Mouse (Mus musculus) thymus, adult 2 months (tissue): ENCODE measurements around the gene Psmg1. TPM values are rescaled to one million over a fixed set of nuclear protein-coding genes. Genes with fewer than 3 reads are reported as not detected.

Source experiments
- DNase-seq: peaks from one replicate; pipeline ENCODE4 v3.0.0; 2021
- H3K27ac ChIP-seq: fragments of 200-500 bp; 2 replicates; pipeline ENCODE4 v1.5.1; 2012; ENCODE audit warnings: low read length, control low read depth; ENCODE audit not compliant: control insufficient read depth, insufficient read depth
- H3K27me3 ChIP-seq: fragments of 200-500 bp; 2 replicates; pipeline ENCODE4 v1.6.1; 2012; ENCODE audit warnings: mild to moderate bottlenecking, low read length, moderate library complexity, mixed read lengths; ENCODE audit not compliant: control insufficient read depth, insufficient read depth
- H3K36me3 ChIP-seq: fragments of 200-500 bp; 2 replicates; pipeline ENCODE4 v1.6.1; 2012; ENCODE audit warnings: mild to moderate bottlenecking, low read length, moderate library complexity; ENCODE audit not compliant: control insufficient read depth, insufficient read depth
- H3K4me1 ChIP-seq: fragments of 200-500 bp; replicated peaks from 2 replicates; pipeline ENCODE4 v1.6.1; 2012; ENCODE audit warnings: low read length; ENCODE audit not compliant: control insufficient read depth, insufficient read depth
- H3K4me3 ChIP-seq: fragments of 200-500 bp; 2 replicates; pipeline ENCODE4 v1.5.1; 2012; ENCODE audit warnings: mild to moderate bottlenecking, low read length, control low read depth, moderate library complexity; ENCODE audit not compliant: control insufficient read depth, insufficient read depth
- CTCF ChIP-seq: fragments of 200-500 bp; IDR thresholded peaks from 2 replicates; pipeline ENCODE4 v1.5.1; 2012; ENCODE audit warnings: mild to moderate bottlenecking, control low read depth, low read length, moderate library complexity, borderline replicate concordance; ENCODE audit not compliant: control insufficient read depth, poor library complexity, insufficient read depth; ENCODE audit errors: extremely low read depth
- POLR2A ChIP-seq: fragments of 200-500 bp; IDR thresholded peaks from 2 replicates; pipeline ENCODE4 v1.6.1; 2012; ENCODE audit warnings: mild to moderate bottlenecking, low read length, control low read depth, moderate library complexity; ENCODE audit not compliant: control insufficient read depth, poor library complexity, insufficient read depth; ENCODE audit errors: extremely low read depth
- WGBS: fragments of 180-500 bp; shearing (Covaris S2); methylation state at CpG from one replicate; pipeline ENCODE4 v1.1.7; 2018; 5-methylcytosine and 5-hydroxymethylcytosine counted together
- polyA plus RNA-seq: library from polyadenylated mRNA; depleted of rRNA; stranded (reverse); fragments of >200 nt; gene quantifications from 2 replicates; pipeline ENCODE4 v1.2.3, GENCODE M21; 2012

Gene Psmg1
- polyA plus RNA-seq, 1 experiment = 35.9 TPM

DNA sequence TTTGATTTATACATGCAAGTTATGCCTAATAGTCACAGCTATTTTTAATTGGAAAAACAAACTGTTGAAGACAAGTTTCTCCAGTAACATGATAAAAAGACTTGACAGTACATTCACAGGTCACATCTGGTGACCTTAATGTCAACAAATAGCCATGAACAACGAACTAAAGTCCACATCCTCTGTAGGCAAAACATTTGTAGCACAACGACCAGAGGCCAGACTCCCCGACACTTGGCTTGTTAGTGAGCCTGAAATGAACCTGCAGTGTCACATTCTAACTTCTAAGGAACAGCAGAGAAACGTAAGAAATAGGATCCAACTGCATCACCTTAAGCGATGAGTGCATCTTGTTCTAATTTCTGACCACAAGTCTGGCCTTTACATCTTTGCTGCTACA, 1.8 kb upstream of the Psmg1 start:
- Histone ChIP-seq H3K27ac (no peak overlapping the region), H3K4me1 (peaks cover 8% of the 10 kb centered on the region), H3K36me3 (no peaks in the 10 kb centered on the region), H3K27me3 (no peaks in the 10 kb centered on the region), H3K4me3 (no peak overlapping the region)
- no peak for DNase-seq
- WGBS = 92% methylated on average over 5 of the region's 5 CpGs
- TF ChIP-seq POLR2A (no peak), CTCF (no peak)

DNA sequence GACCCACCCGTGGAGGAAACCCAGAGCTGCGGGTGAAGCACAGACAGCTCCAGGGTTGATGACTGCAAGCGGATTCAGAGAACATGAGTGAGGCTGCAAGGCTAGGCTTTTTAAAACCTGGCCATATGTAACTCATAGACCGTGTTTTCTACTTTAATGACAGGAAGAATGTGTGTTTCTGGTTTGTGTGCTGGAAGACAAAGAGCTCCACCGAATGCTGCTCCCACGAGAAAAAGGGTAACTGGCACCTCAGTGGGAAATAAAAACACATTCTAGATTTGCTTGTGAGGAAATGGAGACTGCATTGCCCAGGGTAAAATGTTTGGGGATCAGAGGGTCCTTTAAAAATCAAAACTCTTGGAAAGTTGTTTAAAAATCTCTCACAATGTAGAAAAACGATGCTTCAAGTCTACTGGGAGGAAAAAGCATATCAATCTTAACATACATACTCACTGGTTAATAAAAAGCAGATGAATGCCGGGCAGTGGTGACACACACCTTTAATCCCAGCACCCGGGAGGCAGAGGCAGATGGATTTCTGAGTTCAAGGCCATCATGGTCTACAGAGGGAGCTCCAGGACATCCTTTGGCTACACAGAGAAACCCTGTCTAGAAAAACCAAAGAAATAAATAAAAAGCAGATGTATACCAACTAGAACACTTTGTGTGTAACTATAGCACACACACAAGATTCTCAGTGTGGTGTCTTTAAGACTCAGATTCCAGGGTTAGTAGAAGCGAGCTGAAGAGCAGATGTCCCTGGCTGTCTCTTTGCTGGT, 551 bp upstream of the Psmg1 start:
- peaks cover 6% of the 10 kb centered on the region for H3K4me1 ChIP-seq
- WGBS = 11% methylated on average over 10 of the region's 10 CpGs
- TF ChIP-seq CTCF = no peak
- H3K36me3 ChIP-seq = no peaks in the 10 kb centered on the region
- H3K27me3 ChIP-seq = no peaks in the 10 kb centered on the region
- H3K27ac ChIP-seq = peak overlapping the region; percentile 82
- H3K4me3 ChIP-seq = peak overlapping the region; percentile 85
- DNase-seq = peak; percentile 41

DNA sequence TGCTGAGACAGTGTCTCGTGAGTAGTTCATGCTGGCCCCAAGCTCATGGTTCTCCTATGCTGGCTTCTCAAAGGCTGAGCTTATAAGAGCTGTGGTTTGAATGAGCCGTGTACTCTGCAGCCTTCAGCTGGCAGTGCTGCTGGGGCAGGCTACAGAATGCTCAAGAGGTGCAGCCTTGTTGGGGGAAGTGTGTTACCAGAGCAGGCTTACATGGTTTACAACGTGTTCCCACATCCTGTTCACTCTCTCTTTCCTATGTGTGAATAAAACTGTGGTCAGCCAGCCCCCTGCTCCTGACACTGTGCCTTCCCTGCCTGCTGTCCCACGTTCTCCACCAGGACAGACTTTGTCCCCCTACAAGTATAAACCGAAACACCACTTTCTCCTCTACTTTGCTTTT, 5.8 kb downstream of the Psmg1 start:
- Histone ChIP-seq H3K27ac (peak overlapping the region; percentile 98), H3K27me3 (no peaks in the 10 kb centered on the region), H3K4me3 (no peak overlapping the region), H3K36me3 (no peaks in the 10 kb centered on the region), H3K4me1 (peaks cover 13% of the 10 kb centered on the region)
- peak; percentile 51 for DNase-seq
- WGBS = 14% methylated on average over 5 of the region's 5 CpGs
- TF ChIP-seq POLR2A (no peak), CTCF (peak; percentile 23; the same call in 1 of the 2 replicates)

DNA sequence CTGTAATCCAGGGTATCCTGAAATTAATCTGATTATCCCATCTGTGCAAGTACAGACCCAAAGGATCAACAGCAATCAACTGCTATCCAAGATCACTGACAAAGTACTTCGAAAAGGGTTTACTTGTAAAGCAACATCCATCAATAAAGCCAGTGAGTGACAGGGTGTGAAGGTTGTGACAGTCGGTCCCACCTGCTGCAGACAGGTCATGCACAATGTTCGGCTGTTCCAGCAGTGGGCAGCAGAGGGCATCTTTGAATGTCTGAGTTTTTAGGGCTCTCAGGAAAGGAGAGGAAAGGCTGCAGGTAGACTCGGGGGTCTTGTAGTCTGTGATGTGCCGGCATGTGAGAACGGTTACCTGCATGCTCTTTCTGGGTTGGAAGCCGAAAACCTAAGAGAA, 7.2 kb downstream of the Psmg1 start:
- WGBS = 73% methylated on average over 7 of the region's 7 CpGs
- no peak overlapping the region for H3K4me3 ChIP-seq
- peak; percentile 69 for DNase-seq
- peak overlapping the region; percentile 58; the same call in 1 of the 2 replicates for H3K27ac ChIP-seq
- TF ChIP-seq CTCF = peak; percentile 73; the same call in 1 of the 2 replicates
- no peak for TF ChIP-seq POLR2A
- peaks cover 12% of the 10 kb centered on the region for H3K4me1 ChIP-seq
- H3K36me3 ChIP-seq = no peaks in the 10 kb centered on the region
- H3K27me3 ChIP-seq = no peaks in the 10 kb centered on the region

DNA sequence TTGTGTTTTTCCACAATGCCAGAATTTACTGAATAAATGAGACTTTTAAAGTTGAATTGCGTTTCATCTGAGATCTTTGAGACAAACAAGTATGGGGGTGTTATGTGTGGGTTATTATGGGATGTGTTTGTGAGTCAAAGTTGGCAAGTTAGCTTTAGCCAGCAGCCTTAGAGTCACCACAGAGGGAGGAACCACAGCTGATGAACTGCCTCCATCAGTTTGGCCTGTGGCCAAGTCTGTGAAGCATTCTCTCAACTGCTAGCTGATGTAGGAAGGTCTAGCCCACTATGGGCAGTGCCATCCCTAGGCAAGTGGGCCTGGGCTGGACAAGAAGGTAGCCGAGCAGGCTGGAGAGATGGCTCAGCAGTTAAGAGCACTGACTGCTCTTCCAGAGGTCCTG, 19.9 kb downstream of the Psmg1 start:
- no peak for DNase-seq
- H3K36me3 ChIP-seq = no peaks in the 10 kb centered on the region
- H3K27ac ChIP-seq = no peak overlapping the region
- H3K4me1 ChIP-seq = no peaks in the 10 kb centered on the region
- H3K27me3 ChIP-seq = no peaks in the 10 kb centered on the region
- no peak overlapping the region for H3K4me3 ChIP-seq
- 90% methylated on average over 2 of the region's 2 CpGs for WGBS
- TF ChIP-seq CTCF (no peak), POLR2A (no peak)

DNA sequence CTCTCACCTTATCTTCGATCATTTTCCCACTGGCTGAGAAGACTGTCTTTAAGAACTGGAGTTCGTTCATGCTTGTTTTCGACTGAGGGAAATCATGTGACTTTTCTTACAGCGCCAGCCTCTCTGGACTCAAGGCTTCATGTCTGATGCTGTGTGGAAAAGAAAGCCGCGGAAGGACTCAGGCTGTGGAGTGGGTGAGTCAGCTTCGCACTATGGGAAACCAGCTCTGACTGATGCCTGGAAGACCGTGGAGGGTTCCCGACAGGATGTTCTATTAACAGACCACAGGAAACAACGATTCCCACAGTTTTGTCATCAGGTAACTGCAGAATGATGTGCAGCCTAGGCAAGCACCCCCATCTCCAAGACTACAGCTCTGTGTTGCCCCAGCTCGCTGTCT, 23.3 kb downstream of the Psmg1 start:
- WGBS = 61% methylated on average over 11 of the region's 11 CpGs

More for the DNA sequence above, 23.3 kb downstream of the Psmg1 start:
- DNase-seq = no peak
- H3K4me1 ChIP-seq = no peaks in the 10 kb centered on the region
- H3K36me3 ChIP-seq = no peaks in the 10 kb centered on the region
- no peaks in the 10 kb centered on the region for H3K27me3 ChIP-seq
- TF ChIP-seq POLR2A (no peak), CTCF (no peak)
- H3K27ac ChIP-seq = no peak overlapping the region
- no peak overlapping the region for H3K4me3 ChIP-seq
